Mouse (Mus musculus): Measurements from ENCODE around the gene Zzef1. TPM values are rescaled to one million over a fixed set of nuclear protein-coding genes. Genes with fewer than 3 reads are reported as not detected.

The Zzef1 gene
- polyA plus RNA-seq (2014; fragmentation: Illumina TruSeq; extraction: RNeasy Lipid Tissue Mini Kit (QIAGEN cat#74804); ENCODE audit: low read depth, low replicate concordance) = 5.3 TPM

DNA sequence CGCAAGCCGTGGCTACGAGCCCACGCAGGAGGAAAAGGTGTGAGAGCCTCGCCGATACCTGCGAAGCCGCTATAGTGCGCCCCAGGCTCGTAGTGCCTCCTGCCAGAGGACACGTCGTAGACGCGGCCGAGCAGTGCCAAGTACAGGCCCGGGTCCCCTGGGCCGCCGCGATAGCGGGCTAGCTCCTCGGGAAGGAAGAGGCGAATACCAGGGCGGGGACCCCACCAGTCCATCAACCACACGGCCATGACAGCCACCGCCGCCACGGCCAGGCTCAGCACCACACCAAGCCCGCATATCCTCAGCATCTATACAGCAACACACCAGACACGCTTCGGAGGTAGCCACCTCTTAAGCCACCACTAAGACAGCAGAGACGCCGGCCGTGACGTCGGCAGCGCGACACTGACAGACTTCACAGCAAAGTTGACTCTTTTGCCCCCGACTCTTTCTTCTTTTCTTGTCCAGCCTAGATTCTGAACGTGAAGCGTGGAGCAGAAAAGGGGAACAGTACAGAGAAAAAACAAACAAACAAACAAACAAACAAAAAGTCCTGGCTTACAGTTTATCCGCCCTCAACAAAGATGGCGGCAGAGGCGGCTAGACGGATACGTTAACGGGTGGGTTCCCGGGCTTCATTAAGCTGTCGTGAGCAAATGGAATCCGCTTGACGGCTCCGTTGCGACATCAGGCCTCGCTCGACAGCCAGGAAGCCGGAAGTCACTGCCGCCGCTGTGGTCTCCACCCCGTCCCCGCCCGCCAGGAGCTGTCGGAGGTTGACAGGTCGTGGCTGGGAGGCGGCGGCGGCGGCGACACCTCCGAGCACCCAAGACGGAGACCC lies at the start of gene Zzef1, which contains the start of gene Cyb5d2:
Gene Zzef1, plus strand, starts transcription at position 772 of the 841 bp plus-strand sequence.
Gene Cyb5d2, minus strand, starts transcription at position 688 of the 841 bp plus-strand sequence.

DNA sequence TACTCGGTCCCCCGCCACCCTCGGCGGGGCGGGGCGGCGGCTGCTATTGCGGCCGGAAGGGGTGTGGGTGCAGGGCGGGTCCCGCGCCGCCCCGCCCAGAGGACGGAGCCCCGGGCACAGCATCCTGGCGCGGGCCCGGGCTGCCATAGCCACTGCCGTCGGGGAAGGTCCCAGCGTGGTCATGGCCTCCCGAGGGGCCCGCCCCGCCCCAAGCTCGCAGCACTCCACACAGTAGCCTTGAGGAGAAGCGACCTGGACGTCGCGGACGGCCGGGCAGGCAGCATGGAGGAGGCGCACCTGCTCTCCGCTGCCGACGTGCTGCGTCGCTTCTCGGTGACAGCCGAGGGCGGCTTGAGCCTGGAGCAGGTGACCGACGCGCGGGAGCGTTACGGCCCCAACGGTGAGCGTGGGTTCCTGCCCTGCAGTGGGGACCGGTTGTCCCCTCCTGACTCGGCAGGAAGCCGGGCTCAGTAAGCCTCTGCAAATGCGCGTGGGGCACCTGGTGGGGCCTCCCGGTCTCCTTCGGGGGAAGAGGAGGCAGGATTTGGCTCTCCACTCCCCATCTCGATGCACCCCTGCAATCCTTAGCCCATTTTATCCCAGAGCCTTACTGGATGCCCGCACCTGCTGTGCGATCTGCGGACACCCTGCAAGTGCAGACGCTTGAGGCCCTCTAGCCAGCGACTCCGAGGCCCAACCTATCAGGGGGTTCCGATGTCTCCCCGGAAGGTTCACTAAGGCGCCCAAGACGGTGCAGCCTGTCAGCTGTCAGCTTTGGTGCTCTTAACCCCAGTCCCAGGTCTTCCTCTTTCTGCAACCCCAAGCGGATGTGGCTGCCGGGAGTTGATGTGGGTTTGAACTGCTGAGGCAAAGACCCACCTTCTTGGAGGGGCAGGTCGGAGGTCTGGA lies 165.3 kb downstream of the Zzef1 start, which contains the start of gene Atp2a3:
Gene Atp2a3, plus strand, starts transcription at position 98 of the 909 bp plus-strand sequence.

Other genes with a start within 250 kb of the Zzef1 start
- not detected for gene Spns3, start 245.7 kb upstream of the Zzef1 start, polyA plus RNA-seq (2014; fragmentation: Illumina TruSeq; extraction: RNeasy Lipid Tissue Mini Kit (QIAGEN cat#74804); ENCODE audit: low read depth, low replicate concordance)
- 85.4 TPM for gene Ube2g1, start 188.9 kb upstream of the Zzef1 start, polyA plus RNA-seq (2014; fragmentation: Illumina TruSeq; extraction: RNeasy Lipid Tissue Mini Kit (QIAGEN cat#74804); ENCODE audit: low read depth, low replicate concordance)
- gene Ankfy1, start 106.2 kb upstream of the Zzef1 start, polyA plus RNA-seq (2014; fragmentation: Illumina TruSeq; extraction: RNeasy Lipid Tissue Mini Kit (QIAGEN cat#74804); ENCODE audit: low read depth, low replicate concordance) = 12.9 TPM
- gene Cyb5d2, start 84 bp upstream of the Zzef1 start, polyA plus RNA-seq (2014; fragmentation: Illumina TruSeq; extraction: RNeasy Lipid Tissue Mini Kit (QIAGEN cat#74804); ENCODE audit: low read depth, low replicate concordance) = 11.9 TPM
- gene Atp2a3, start 164.9 kb downstream of the Zzef1 start, polyA plus RNA-seq (2014; fragmentation: Illumina TruSeq; extraction: RNeasy Lipid Tissue Mini Kit (QIAGEN cat#74804); ENCODE audit: low read depth, low replicate concordance) = 0.34 TPM
- gene P2rx1, start 202.9 kb downstream of the Zzef1 start, polyA plus RNA-seq (2014; fragmentation: Illumina TruSeq; extraction: RNeasy Lipid Tissue Mini Kit (QIAGEN cat#74804); ENCODE audit: low read depth, low replicate concordance) = not detected
- not detected for gene Camkk1, start 222.8 kb downstream of the Zzef1 start, polyA plus RNA-seq (2014; fragmentation: Illumina TruSeq; extraction: RNeasy Lipid Tissue Mini Kit (QIAGEN cat#74804); ENCODE audit: low read depth, low replicate concordance)